Mouse (Mus musculus): Measurements from ENCODE around the gene Rusc1.

The Rusc1 gene

GRCm38 (mm10) chr3:89093175-89093574, at the start of gene Rusc1:
Gene Rusc1, minus strand, starts transcription at chr3:89093311.
- CTCF ChIA-PET = interaction anchor here (0.6 to 1.0 kb wide), 3 partner anchors 9 to 762 kb away, joined by 3 to 6 read pairs (median 5); partner anchors contain the start of gene Fdps

GRCm38 (mm10) chr3:89136365-89136764, 43.3 kb upstream of the Rusc1 start:
- CTCF ChIA-PET = no interaction called here

- CTCF ChIA-PET = no interaction called here
Measured at GRCm38 (mm10) chr3:89135958-89136357, 42.8 kb upstream of the Rusc1 start, which contains the start of gene Pklr. Gene Pklr, plus strand, starts transcription at chr3:89136142.

GRCm38 (mm10) chr3:89133752-89134151, 40.6 kb upstream of the Rusc1 start:
- CTCF ChIA-PET = no interaction called here

GRCm38 (mm10) chr3:89133063-89133450, 39.9 kb upstream of the Rusc1 start:
- CTCF ChIA-PET = no interaction called here

DNA sequence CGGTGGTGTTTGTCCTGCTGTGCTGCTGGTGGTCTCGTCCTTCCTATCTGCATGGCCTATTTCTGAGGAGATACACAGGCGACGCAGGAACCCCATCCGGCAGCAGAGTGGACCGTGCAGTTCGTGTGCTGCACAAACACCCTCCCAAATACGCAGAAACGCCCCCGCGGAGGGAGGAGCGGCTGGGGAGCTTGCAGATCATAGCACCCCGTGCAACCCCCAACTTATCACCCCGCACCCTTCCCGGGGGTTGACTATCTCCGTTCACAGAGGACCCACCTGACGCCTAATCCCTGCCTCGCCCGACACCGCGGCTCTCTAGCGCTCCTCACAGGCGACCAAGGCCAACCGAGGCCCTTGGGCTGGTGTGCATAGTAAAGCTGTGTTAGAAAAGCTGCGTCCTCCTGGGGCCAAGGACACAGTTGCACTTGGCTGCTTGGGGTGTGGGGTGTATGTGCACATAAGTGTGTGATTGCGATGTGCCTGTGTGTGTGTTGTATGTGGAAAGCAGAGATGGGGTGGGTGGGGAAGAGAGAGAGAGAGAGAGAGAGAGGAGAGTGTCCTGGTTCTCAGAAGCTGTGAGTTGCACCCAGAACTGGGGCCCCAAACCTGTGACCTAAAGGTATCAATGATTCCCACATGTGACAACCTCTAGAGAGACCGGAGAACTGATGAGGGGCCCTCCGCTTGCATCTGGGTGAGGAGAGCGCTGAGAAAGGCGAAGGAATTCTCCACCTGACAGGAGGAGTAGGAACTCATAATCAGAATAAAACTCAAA, 39.4 kb upstream of the Rusc1 start:
- CTCF ChIA-PET = no interaction called here

DNA sequence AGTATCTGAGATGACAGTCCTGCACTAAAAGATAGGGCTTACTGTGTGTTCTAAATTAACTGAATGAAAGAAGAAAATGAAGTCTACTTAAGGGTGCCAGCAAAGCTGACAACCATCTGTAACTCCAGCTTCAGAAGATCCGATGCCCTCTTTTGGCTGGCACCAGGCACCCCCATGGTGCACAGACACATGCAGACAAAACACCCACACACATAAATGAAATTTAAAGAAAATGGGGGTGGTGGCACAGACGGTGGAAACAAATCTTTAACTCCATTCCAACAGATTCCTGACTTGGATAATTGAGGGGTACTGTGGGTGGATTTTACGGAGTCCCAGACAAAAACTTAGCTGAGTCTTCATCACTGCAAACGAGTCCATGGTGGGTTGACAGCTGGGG, 38.7 kb upstream of the Rusc1 start:
- CTCF ChIA-PET = no interaction called here

GRCm38 (mm10) chr3:89129908-89130307, 36.8 kb upstream of the Rusc1 start:
- CTCF ChIA-PET = interaction anchor here (0.6 kb wide), 1 partner anchor 868 kb away, joined by 5 read pairs; no protein-coding TSS in a partner anchor

GRCm38 (mm10) chr3:89125981-89126380, 32.9 kb upstream of the Rusc1 start:
- CTCF ChIA-PET = no interaction called here

GRCm38 (mm10) chr3:89124241-89124640, 31.1 kb upstream of the Rusc1 start:
- CTCF ChIA-PET = no interaction called here

GRCm38 (mm10) chr3:89123313-89123712, 30.2 kb upstream of the Rusc1 start:
- CTCF ChIA-PET = no interaction called here

DNA sequence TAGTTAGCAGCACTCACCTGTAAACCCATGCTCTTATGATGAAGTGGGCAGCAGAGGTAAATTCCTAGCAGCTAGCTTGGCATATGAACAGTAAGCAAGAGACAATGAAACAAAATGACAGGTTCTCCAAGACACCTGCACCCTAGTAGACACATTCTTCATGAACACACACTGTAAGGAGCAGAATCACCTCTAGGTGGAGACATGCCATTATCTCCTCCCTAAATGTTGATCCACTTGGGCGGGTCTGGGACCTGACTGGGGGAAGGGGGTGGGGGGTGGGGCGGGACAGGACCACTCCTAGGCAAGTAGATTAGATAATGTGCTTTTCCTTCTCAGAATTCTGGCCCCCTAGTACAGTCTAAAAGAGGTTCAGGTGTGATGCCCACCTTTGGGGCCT, 22.4 kb upstream of the Rusc1 start:
- CTCF ChIA-PET = interaction anchor here (0.6 to 0.8 kb wide), 3 partner anchors 18 to 1753 kb away, joined by 3 to 7 read pairs (median 6); no protein-coding TSS in a partner anchor

DNA sequence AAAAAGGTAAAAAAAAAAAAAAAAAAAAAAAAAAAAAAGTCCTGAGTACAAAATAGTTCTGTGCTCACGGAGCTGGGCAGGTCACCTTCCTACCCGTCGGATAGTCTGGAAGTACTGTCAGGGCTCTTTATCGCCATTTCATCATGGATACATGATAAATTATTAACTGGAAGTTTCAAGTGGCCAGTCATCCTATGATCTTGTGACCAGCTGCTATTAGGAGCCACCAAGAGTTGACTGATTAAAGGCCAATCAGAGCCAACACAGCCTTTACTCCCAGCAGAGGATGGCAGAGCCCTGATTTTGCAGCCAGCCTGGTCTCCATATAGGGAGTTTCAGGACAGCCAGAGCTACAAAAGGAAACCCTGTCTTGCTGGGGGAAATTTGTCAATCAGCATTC, 19.9 kb upstream of the Rusc1 start:
- CTCF ChIA-PET = interaction anchor here (0.6 to 0.7 kb wide), 3 partner anchors 25 to 1263 kb away, joined by 3 to 21 read pairs (median 3); no protein-coding TSS in a partner anchor

DNA sequence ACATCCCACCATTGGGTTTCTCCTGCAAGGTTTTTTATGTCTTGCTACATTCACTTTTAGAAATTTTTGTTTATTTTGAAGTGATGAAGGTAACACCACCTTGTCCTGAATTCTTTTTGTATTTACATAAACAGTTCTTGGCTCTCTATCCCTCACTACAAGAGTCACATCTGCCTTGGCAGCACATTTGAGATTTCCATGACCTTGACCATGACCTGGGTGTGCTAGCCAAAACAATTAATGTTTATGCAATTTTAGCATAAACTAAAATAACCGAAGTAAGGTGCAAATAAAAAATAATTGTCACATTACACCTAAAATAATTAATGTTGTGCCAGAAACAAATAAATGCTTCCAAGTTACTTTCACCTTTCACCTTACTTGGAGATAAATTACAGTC, 15.0 kb upstream of the Rusc1 start:
- CTCF ChIA-PET = interaction anchor here (0.5 kb wide), 1 partner anchor 10 kb away, joined by 4 read pairs; no protein-coding TSS in a partner anchor

GRCm38 (mm10) chr3:89107545-89107944, 14.4 kb upstream of the Rusc1 start:
- CTCF ChIA-PET = interaction anchor here (0.5 kb wide), 1 partner anchor 10 kb away, joined by 4 read pairs; no protein-coding TSS in a partner anchor

GRCm38 (mm10) chr3:89106881-89107280, 13.8 kb upstream of the Rusc1 start:
- CTCF ChIA-PET = no interaction called here

- CTCF ChIA-PET = interaction anchor here (0.8 kb wide), 2 partner anchors 16 to 851 kb away, joined by 3 to 9 read pairs; no protein-coding TSS in a partner anchor
Measured at GRCm38 (mm10) chr3:89103291-89103595, 10.1 kb upstream of the Rusc1 start.

GRCm38 (mm10) chr3:89102495-89103290, 9.6 kb upstream of the Rusc1 start:
- CTCF ChIA-PET = interaction anchor here (0.8 kb wide), 2 partner anchors 15 to 852 kb away, joined by 3 to 9 read pairs; no protein-coding TSS in a partner anchor

DNA sequence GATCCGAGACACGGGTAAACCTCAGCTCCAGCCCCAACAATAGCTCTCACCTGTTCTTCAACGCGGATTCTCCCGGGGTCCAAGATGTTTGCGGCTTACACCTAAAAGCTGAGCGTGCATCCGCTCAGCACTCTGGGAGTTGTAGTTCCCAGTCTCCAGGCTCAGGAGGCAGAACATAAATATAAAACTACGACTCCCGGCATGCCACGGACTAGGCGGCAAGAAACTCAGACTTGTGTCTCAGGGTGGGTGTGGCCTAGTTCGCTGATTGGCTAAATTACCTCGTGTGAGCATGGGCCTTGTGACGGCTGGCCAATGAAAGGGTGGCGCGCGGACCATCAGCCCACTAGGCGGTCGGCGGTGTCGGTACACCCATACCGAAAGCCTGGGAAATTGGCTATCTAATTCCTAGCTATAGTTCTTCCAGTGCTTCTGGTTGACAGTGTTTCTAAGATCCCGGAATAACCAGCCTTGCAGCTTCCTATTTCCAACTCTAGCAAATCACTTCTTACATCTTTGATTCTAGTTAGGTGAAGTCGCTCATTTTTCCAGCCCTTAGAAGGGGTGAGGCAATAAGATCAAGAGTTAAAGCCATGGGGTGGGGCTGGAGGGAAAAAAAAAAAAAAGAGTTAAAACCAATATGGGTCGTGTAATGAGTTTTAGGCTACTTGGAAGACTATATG, 8.8 kb upstream of the Rusc1 start, which contains the start of gene Fdps:
Gene Fdps (minus strand): TSS at position 148 of the 683 bp plus-strand sequence.
- CTCF ChIA-PET = interaction anchor here (0.7 to 1.3 kb wide), 3 partner anchors 9 to 631 kb away, joined by 3 to 6 read pairs (median 3); partner anchors contain the start of gene Rusc1

GRCm38 (mm10) chr3:89101459-89101811, 8.3 kb upstream of the Rusc1 start:
- CTCF ChIA-PET = interaction anchor here (0.6 to 1.3 kb wide), 4 partner anchors 8 to 632 kb away, joined by 3 to 6 read pairs (median 4); partner anchors contain the start of gene Rusc1

- CTCF ChIA-PET = interaction anchor here (0.6 to 1.3 kb wide), 3 partner anchors 13 to 131 kb away, joined by 3 to 4 read pairs (median 4); no protein-coding TSS in a partner anchor
Measured at GRCm38 (mm10) chr3:89100811-89101210, 7.7 kb upstream of the Rusc1 start, which contains the start of gene Gm43738. Gene Gm43738, minus strand, starts transcription at chr3:89101099.

Data from spleen, embryonic (tissue).